Mouse (Mus musculus): ENCODE data around the gene Nedd9. TPM values are rescaled to one million over a fixed set of nuclear protein-coding genes. Genes with fewer than 3 reads are reported as not detected.

The Nedd9 gene
- total and polyA plus RNA-seq, 3 experiments, result 41.3 to 48.7 (median 42.5) TPM

- H3K79me2 ChIP-seq (replicated peaks; ENCODE audit: control insufficient read depth, extremely low read depth, insufficient read depth, poor library complexity, severe bottlenecking), result peaks cover 3% of the 10 kb centered on the region; the same call in 1 of the 2 replicates
- H3K27ac ChIP-seq (ENCODE audit: insufficient read depth, low read depth), result peak overlapping the region; percentile 73
- H3K9ac ChIP-seq (ENCODE audit: insufficient read depth, low read depth), result peak overlapping the region; percentile 26; the same call in 1 of the 2 replicates
- peak; percentile 56 for DNase-seq (ENCODE audit: extremely low read depth)
- H3K9me3 ChIP-seq (replicated peaks; ENCODE audit: low read length), result no peaks in the 10 kb centered on the region
- H3K27me3 ChIP-seq (replicated peaks), result no peaks in the 10 kb centered on the region
- dilution Hi-C loops (cut with MboI; ENCODE audit: extremely low pct_ligation_motif_present, extremely low pct_unique_long_range_greater_than_20kb, low sequenced_read_pairs) (no loop called here), in situ Hi-C loops (cut with MboI; ENCODE audit: low pct_ligation_motif_present, low pct_unique_long_range_greater_than_20kb, low sequenced_read_pairs) (no loop called here)
- H3K4me1 ChIP-seq (ENCODE audit: control insufficient read depth in 1 of 2, insufficient read depth in 2 of 2), result peaks cover 39 to 97% of the 10 kb centered on the region in 2 experiments
- H3K36me3 ChIP-seq (replicated peaks in 1 of 2; ENCODE audit: control insufficient read depth in 1 of 2, insufficient read depth in 1 of 2, low read length in 1 of 2), result peaks cover 3 to 63% of the 10 kb centered on the region in 2 experiments
- H3K4me2 ChIP-seq (ENCODE audit: insufficient read depth, low read depth, poor library complexity, severe bottlenecking), result peak overlapping the region; percentile 89
- H3K4me3 ChIP-seq (replicated peaks in 1 of 3; ENCODE audit: low read depth in 2 of 3, low read length in 2 of 3, poor library complexity in 1 of 3), result peak overlapping the region in 1 of 3 experiments; percentile 33
- TF ChIP-seq CTCF (conservative IDR thresholded peaks at IDR 0.05 in 1 of 2, IDR thresholded peaks at IDR 0.05 in 1 of 2; ENCODE audit: low read depth in 2 of 2, low read length in 2 of 2), result no peak
- no peak for TF ChIP-seq KAT2A (IDR thresholded peaks at IDR 0.05; ENCODE audit: insufficient replicate concordance, low read length)
- no peak for TF ChIP-seq PAX5 (IDR thresholded peaks at IDR 0.05; ENCODE audit: low read length)
- peak; percentile 67 for TF ChIP-seq RCOR1 (conservative IDR thresholded peaks at IDR 0.05; ENCODE audit: low read depth, low read length)
- TF ChIP-seq CHD1 (IDR thresholded peaks at IDR 0.05; ENCODE audit: low read depth, low read length), result peak; percentile 59; the same call in 1 of the 2 replicates
- TF ChIP-seq SIN3A (IDR thresholded peaks at IDR 0.05; ENCODE audit: low read length), result peak; percentile 80
- no peak for TF ChIP-seq ZC3H11A (IDR thresholded peaks at IDR 0.05; ENCODE audit: low read depth, low read length)
- TF ChIP-seq RAD21 (IDR thresholded peaks at IDR 0.05; ENCODE audit: low read depth, low read length), result no peak; the same call in 1 of the 2 replicates
- TF ChIP-seq BHLHE40 (IDR thresholded peaks at IDR 0.05; ENCODE audit: low read depth, low read length), result peak; percentile 48
- TF ChIP-seq ZKSCAN1 (IDR thresholded peaks at IDR 0.05; ENCODE audit: borderline replicate concordance, low read depth, low read length), result no peak
- no peak for TF ChIP-seq USF2 (conservative IDR thresholded peaks at IDR 0.05; ENCODE audit: low read depth, low read length)
- TF ChIP-seq EP300 (IDR thresholded peaks at IDR 0.05; ENCODE audit: low read length), result peak; percentile 66
- TF ChIP-seq POLR2AphosphoS2 (IDR thresholded peaks at IDR 0.05; ENCODE audit: low read depth, low read length), result no peak
- TF ChIP-seq MAX (IDR thresholded peaks at IDR 0.05; ENCODE audit: low read length), result peak; percentile 85
- peak; percentile 64 for TF ChIP-seq ELF1 (IDR thresholded peaks at IDR 0.05; ENCODE audit: low read depth, low read length)
- TF ChIP-seq ZMIZ1 (IDR thresholded peaks at IDR 0.05; ENCODE audit: low read depth, low read length), result 0 out of 2 replicates have a peak, but pooled peaks have one; percentile 55
- peak; percentile 60 for TF ChIP-seq NRF1 (IDR thresholded peaks at IDR 0.05; ENCODE audit: low read depth, low read length)
- 0 out of 2 replicates have a peak, but pooled peaks have one; percentile 16 for TF ChIP-seq JUND (conservative IDR thresholded peaks at IDR 0.05; ENCODE audit: low read depth, low read length)
- peak; percentile 22 for TF ChIP-seq SMC3 (IDR thresholded peaks at IDR 0.05; ENCODE audit: low read depth, low read length)
- TF ChIP-seq ZNF384 (IDR thresholded peaks at IDR 0.05; ENCODE audit: low read depth, low read length), result no peak
- no peak for TF ChIP-seq USF1 (IDR thresholded peaks at IDR 0.05; ENCODE audit: low read depth, low read length)
- TF ChIP-seq JUN (IDR thresholded peaks at IDR 0.05; ENCODE audit: insufficient read depth, low read depth, low read length), result 0 out of 2 replicates have a peak, but pooled peaks have one; percentile 2
- peak; percentile 45; the same call in 1 of the 2 replicates for TF ChIP-seq POLR2A (IDR thresholded peaks at IDR 0.05; ENCODE audit: low read depth, low read length)
- 0 out of 2 replicates have a peak, but pooled peaks have one; percentile 50 for TF ChIP-seq E2F4 (IDR thresholded peaks at IDR 0.05; ENCODE audit: insufficient replicate concordance, low read depth, low read length)
- TF ChIP-seq NELFE (IDR thresholded peaks at IDR 0.05; ENCODE audit: low read depth, low read length), result peak; percentile 51; the same call in 1 of the 2 replicates
- peak; percentile 81 for TF ChIP-seq IRF4 (IDR thresholded peaks at IDR 0.05; ENCODE audit: low read depth, low read length)
- peak; percentile 84 for TF ChIP-seq MYC (IDR thresholded peaks at IDR 0.05; ENCODE audit: low read depth, low read length)
- 0 out of 2 replicates have a peak, but pooled peaks have one; percentile 26 for TF ChIP-seq UBTF (IDR thresholded peaks at IDR 0.05; ENCODE audit: low read depth, low read length)
- peak; percentile 47 for TF ChIP-seq HCFC1 (IDR thresholded peaks at IDR 0.05; ENCODE audit: low read depth, low read length)
- TF ChIP-seq TCF12 (IDR thresholded peaks at IDR 0.05; ENCODE audit: low read depth, low read length), result no peak; the same call in none of the 2 replicates
- TF ChIP-seq MAFK (IDR thresholded peaks at IDR 0.05; ENCODE audit: insufficient replicate concordance, low read length), result no peak
- TF ChIP-seq ETS1 (conservative IDR thresholded peaks at IDR 0.05; ENCODE audit: low read depth, low read length), result peak; percentile 41
- peak; percentile 85; the same call in 1 of the 2 replicates for TF ChIP-seq MXI1 (IDR thresholded peaks at IDR 0.05; ENCODE audit: low read depth, low read length)
- no peak for TF ChIP-seq GABPA (IDR thresholded peaks at IDR 0.05; ENCODE audit: insufficient replicate concordance, low read depth, low read length)
- no peak for TF ChIP-seq TBP (conservative IDR thresholded peaks at IDR 0.05; ENCODE audit: low read depth, low read length)
- TF ChIP-seq CHD2 (IDR thresholded peaks at IDR 0.05; ENCODE audit: low read length), result peak; percentile 51; the same call in 1 of the 2 replicates
- 0 out of 2 replicates have a peak, but pooled peaks have one; percentile 44 for TF ChIP-seq MEF2A (IDR thresholded peaks at IDR 0.05; ENCODE audit: borderline replicate concordance, low read depth, low read length)
These were observed 114.4 kb downstream of the Nedd9 start for GRCm38 (mm10) chr13:41372555-41373460.
